Mouse (Mus musculus) kidney, adult 2 months (tissue): ENCODE results near the gene BC055324.

ENCODE experiments used
- CTCF ChIP-seq: fragments of 200-500 bp; conservative IDR thresholded peaks from 2 replicates; pipeline ENCODE4 v1.5.1; 2011; ENCODE audit warnings: low read depth, mild to moderate bottlenecking, control low read depth, low read length, moderate library complexity, mixed read lengths; ENCODE audit not compliant: insufficient read depth, insufficient read length
- POLR2A ChIP-seq: fragments of 200-500 bp; IDR thresholded peaks from one replicate; pipeline ENCODE4 v1.6.1; 2011; ENCODE audit warnings: low read depth, low read length, control low read depth

- TF ChIP-seq CTCF: no peak
- no peak for TF ChIP-seq POLR2A
Measured at GRCm38 (mm10) chr1:163975088-163975487, 19.5 kb downstream of the BC055324 start.
